Mouse (Mus musculus) E14TG2a.4 (cell line): ENCODE data around the gene Cdk2ap2.
A peak's percentile ranks its signal among the peaks of the same experiment; 100 is the strongest.
"Not testable (repeated sequence)": the region's sequence is repeated elsewhere in the genome, so short reads cannot be mapped to it uniquely, and the experiment has no call there.

ENCODE experiments used
- H3K27me3 ChIP-seq: 2 replicates; pipeline ENCODE4 v1.6.1; 2014; ENCODE audit warnings: low read length, control low read depth; ENCODE audit not compliant: insufficient read depth
- H3K36me3 ChIP-seq: 2 replicates; pipeline ENCODE4 v1.6.1; 2014; ENCODE audit warnings: low read length, control low read depth; ENCODE audit not compliant: insufficient read depth
- H3K4me1 ChIP-seq: replicated peaks from 2 replicates; pipeline ENCODE4 v1.6.1; 2014; ENCODE audit warnings: low read depth, low read length, control low read depth
- H3K4me3 ChIP-seq: replicated peaks from 2 replicates; pipeline ENCODE4 v1.5.1; 2014; ENCODE audit warnings: mild to moderate bottlenecking, low read length
- H3K9me3 ChIP-seq: 2 replicates; pipeline ENCODE4 v1.6.1; 2014; ENCODE audit warnings: low read length, control low read depth
- CTCF ChIP-seq: conservative IDR thresholded peaks from 2 replicates; pipeline ENCODE4 v1.5.1; 2014; ENCODE audit warnings: low read length
- NANOG ChIP-seq: IDR thresholded peaks from 2 replicates; pipeline ENCODE4 v1.6.1; 2014; ENCODE audit warnings: borderline replicate concordance, low read length, mixed read lengths
- POU5F1 ChIP-seq: IDR thresholded peaks from 2 replicates; pipeline ENCODE4 v1.6.1; 2014; ENCODE audit warnings: low read length, borderline replicate concordance

Cdk2ap2 gene

DNA sequence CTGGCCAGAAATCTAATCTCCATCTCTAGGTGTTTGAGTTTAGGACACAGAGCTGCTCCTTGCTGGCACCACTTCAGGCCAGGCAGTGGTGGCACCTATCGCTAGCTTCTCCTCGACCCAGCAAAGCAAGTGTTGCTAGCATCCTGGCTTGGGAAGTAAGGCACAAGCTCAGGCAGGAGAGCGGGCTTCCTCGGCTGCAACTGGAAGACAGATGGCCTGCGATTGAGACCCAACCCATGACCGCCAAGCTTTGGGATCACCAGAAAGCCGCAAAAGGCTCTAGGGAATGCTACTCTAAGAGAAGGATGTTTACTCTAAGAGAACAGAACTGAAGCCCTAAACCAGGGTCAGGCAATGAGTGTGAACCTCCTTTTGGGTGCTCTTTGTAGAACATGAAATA, 32.5 kb downstream of the Cdk2ap2 start:
- no peak for TF ChIP-seq POU5F1
- TF ChIP-seq NANOG = no peak
- no peak for TF ChIP-seq CTCF
- Histone ChIP-seq H3K4me1 (peaks cover 72% of the 10 kb centered on the region), H3K27me3 (no peaks in the 10 kb centered on the region), H3K9me3 (no peaks in the 10 kb centered on the region), H3K36me3 (peaks cover 60% of the 10 kb centered on the region), H3K4me3 (no peak overlapping the region)

- no peak for TF ChIP-seq NANOG
- TF ChIP-seq CTCF = no peak
- no peak for TF ChIP-seq POU5F1
- Histone ChIP-seq H3K4me1 (peaks cover 74% of the 10 kb centered on the region), H3K36me3 (peaks cover 60% of the 10 kb centered on the region), H3K4me3 (no peak overlapping the region), H3K27me3 (no peaks in the 10 kb centered on the region), H3K9me3 (no peaks in the 10 kb centered on the region)
Observed at GRCm38 (mm10) chr19:4130106-4130505, 33.1 kb downstream of the Cdk2ap2 start.

DNA sequence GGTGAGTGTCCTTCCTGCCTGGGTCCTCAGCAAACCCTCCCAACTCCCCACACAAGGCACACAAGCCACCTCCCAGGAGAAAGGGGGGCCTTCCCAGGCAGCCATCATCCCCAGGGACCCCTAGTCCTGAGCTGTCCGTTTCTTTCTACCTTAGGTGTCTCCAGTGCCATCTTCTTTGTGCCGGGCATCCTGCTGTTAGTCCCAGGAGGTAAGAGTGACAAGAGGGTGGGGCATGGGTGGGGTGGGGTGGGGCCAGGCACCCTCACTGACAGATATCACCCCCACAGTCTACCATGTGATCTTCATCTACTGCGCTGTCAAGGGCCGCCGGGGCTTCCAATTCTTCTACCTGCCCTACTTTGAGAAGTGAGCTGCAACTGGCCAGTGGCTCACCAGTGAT, 34.1 kb downstream of the Cdk2ap2 start:
- H3K4me3 ChIP-seq = no peak overlapping the region
- H3K27me3 ChIP-seq = no peaks in the 10 kb centered on the region
- no peaks in the 10 kb centered on the region for H3K9me3 ChIP-seq
- TF ChIP-seq CTCF (no peak), POU5F1 (no peak), NANOG (no peak)
- H3K36me3 ChIP-seq = peaks cover 60% of the 10 kb centered on the region
- peaks cover 80% of the 10 kb centered on the region for H3K4me1 ChIP-seq

GRCm38 (mm10) chr19:4131768-4132167, 34.8 kb downstream of the Cdk2ap2 start:
- no peaks in the 10 kb centered on the region for H3K9me3 ChIP-seq
- H3K27me3 ChIP-seq = no peaks in the 10 kb centered on the region
- peaks cover 60% of the 10 kb centered on the region for H3K36me3 ChIP-seq
- H3K4me3 ChIP-seq = no peak overlapping the region
- H3K4me1 ChIP-seq = peaks cover 81% of the 10 kb centered on the region
- TF ChIP-seq POU5F1 = no peak

- Histone ChIP-seq H3K4me1 (peaks cover 95% of the 10 kb centered on the region), H3K36me3 (peaks cover 37% of the 10 kb centered on the region), H3K27me3 (no peaks in the 10 kb centered on the region), H3K4me3 (no peak overlapping the region), H3K9me3 (no peaks in the 10 kb centered on the region)
- no peak for TF ChIP-seq NANOG
- TF ChIP-seq POU5F1 = no peak
- no peak for TF ChIP-seq CTCF
Observed at GRCm38 (mm10) chr19:4134354-4134753, 37.4 kb downstream of the Cdk2ap2 start.

DNA sequence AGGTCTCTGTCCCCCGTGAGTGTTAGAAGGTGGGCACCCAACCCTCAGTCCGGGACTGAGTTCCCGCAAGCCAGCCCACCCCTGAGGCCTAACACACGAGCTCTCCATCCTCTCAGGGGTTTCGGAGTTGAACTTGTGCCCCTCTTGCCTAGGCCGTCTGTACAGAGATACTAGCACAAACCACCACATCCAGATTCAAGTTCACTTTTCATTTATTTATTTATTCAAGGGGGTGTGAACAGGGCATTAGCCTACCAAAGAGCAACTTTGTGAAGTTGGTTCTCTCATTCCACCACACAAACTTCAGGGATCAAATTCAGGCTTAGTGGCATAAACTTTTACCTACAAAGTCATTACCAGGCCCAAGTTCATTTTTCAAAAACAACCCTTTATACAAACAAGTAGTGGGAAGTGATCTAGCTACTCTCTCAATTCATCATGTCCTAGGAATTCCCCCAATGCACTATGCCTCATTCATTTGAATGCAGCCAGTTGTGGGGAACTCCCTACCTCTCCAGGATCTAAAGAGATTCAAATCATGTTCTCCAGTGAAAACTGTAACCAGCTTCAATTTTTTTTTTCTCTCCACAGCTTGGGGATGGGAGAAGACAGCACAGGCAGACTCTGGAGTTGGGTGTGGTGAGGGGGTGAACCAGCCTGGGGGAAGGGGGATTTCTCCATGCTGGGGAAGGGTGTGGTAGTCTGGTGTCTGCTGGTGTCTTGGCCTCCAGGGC, 38.4 kb downstream of the Cdk2ap2 start:
- H3K9me3 ChIP-seq, H3K27me3 ChIP-seq: not testable (repeated sequence)
- Histone ChIP-seq H3K4me1 (peaks cover 95% of the 10 kb centered on the region), H3K4me3 (0 out of 2 replicates have a peak overlapping the region, but pooled peaks have one; percentile 21), H3K36me3 (peaks cover 27% of the 10 kb centered on the region)

DNA sequence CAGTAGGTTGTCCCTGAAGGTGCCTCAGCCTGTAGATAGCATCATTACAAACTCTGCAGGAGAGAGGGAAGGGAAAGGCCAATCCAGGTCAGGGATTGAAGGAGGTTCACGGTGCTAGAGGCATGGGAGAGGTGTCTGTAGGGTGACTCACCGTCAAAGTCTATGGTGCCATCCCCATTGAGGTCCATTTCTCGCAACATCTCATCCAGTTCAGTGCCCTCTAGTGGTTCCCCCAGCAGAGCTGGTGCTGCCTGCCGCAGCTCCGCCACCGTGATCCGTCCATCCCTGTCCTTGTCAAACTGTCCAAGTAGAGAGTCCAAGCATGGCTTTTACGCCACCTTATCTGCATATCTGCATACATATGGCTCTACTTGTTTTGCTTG, 39.0 kb downstream of the Cdk2ap2 start:
- TF ChIP-seq CTCF = peak; percentile 40
- H3K4me3 ChIP-seq, H3K27me3 ChIP-seq, H3K9me3 ChIP-seq: not testable (repeated sequence)
- peaks cover 26% of the 10 kb centered on the region for H3K36me3 ChIP-seq
- H3K4me1 ChIP-seq = peaks cover 95% of the 10 kb centered on the region

- Histone ChIP-seq H3K4me3 (no peak overlapping the region; the same call in 1 of the 2 replicates), H3K4me1 (peaks cover 95% of the 10 kb centered on the region), H3K36me3 (peaks cover 21% of the 10 kb centered on the region), H3K27me3 (peaks cover 6% of the 10 kb centered on the region; the same call in 1 of the 2 replicates), H3K9me3 (no peaks in the 10 kb centered on the region)
- TF ChIP-seq CTCF (peak; percentile 24), POU5F1 (no peak), NANOG (no peak)
Observed at GRCm38 (mm10) chr19:4136463-4136862, 39.5 kb downstream of the Cdk2ap2 start.

DNA sequence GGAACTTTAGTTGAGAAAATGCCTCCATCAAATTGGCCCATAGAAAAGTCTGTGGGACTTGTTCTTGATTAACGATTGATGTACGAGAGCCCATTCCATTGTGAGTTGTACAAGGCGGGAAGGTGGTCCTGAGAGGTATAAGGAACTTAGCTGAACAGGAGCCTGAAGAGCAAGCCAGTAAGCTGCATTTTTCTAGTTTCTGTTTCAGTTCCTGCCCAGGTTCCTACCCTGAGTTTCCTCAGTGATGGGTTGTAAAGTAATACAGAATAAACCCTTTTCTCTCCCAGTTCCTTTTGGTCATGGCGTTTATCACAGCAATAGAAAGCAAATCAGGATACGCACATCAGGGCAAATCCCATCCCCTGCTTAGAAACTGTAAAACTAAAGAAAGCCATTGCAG, 40.9 kb downstream of the Cdk2ap2 start:
- TF ChIP-seq POU5F1 = no peak
- TF ChIP-seq NANOG = no peak
- TF ChIP-seq CTCF = no peak
- Histone ChIP-seq H3K4me1 (peaks cover 85% of the 10 kb centered on the region), H3K27me3 (peaks cover 6% of the 10 kb centered on the region), H3K9me3 (no peaks in the 10 kb centered on the region), H3K4me3 (no peak overlapping the region), H3K36me3 (peaks cover 6% of the 10 kb centered on the region)
